Mouse (Mus musculus) ovary, postnatal 36 days (tissue): Measurements from ENCODE around the gene Ctla2b.
"Not testable (repeated sequence)": the region's sequence is repeated elsewhere in the genome, so short reads cannot be mapped to it uniquely, and the experiment has no call there.

ENCODE experiments used
- DNase-seq: peaks from one replicate; pipeline ENCODE4 v3.0.0; 2022; ENCODE audit warnings: low spot score, mixed read lengths

The Ctla2b gene

GRCm38 (mm10) chr13:60897328-60897727 is at the start of gene Ctla2b:
TSS of gene Ctla2b (minus strand) at chr13:60897447.
- peak; percentile 9 for DNase-seq

GRCm38 (mm10) chr13:60941884-60942283 is 44.6 kb upstream of the Ctla2b start, which contains the start of gene Tpbpa:
TSS of gene Tpbpa (minus strand) at chr13:60941984.
- DNase-seq: not testable (repeated sequence)

GRCm38 (mm10) chr13:60936500-60936901 is 39.3 kb upstream of the Ctla2b start, which contains the start of the genes Gm49391 and Ctla2a:
TSS of gene Gm49391 (minus strand) at chr13:60936571.
TSS of gene Ctla2a (minus strand) at chr13:60936625.
- DNase-seq: no peak

- not testable (repeated sequence) for DNase-seq
These were observed 38.2 kb upstream of the Ctla2b start, which contains the start of gene Gm49393 for GRCm38 (mm10) chr13:60935490-60935889. TSS of gene Gm49393 (minus strand) at chr13:60935590.

GRCm38 (mm10) chr13:60904780-60905179 is 7.5 kb upstream of the Ctla2b start, which contains the start of gene Tpbpb:
TSS of gene Tpbpb (minus strand) at chr13:60904880.
- not testable (repeated sequence) for DNase-seq

- DNase-seq: not testable (repeated sequence)
These were observed 453 bp downstream of the Ctla2b start, which contains the start of gene Gm49392 for GRCm38 (mm10) chr13:60896794-60897193. TSS of gene Gm49392 (minus strand) at chr13:60896894.

- DNase-seq: no peak
These were observed 1.7 kb downstream of the Ctla2b start for GRCm38 (mm10) chr13:60895406-60896160.

- DNase-seq: no peak
These were observed 4.9 kb downstream of the Ctla2b start for GRCm38 (mm10) chr13:60892301-60892700.

GRCm38 (mm10) chr13:60864281-60864680 is 33.0 kb downstream of the Ctla2b start, which contains the start of gene 4930486L24Rik:
TSS of gene 4930486L24Rik (minus strand) at chr13:60864475.
- no peak for DNase-seq

GRCm38 (mm10) chr13:60848241-60849120 is 48.8 kb downstream of the Ctla2b start:
- DNase-seq: no peak
